Mouse (Mus musculus) hindbrain, embryonic 10.5 days (tissue): ENCODE data around the gene Prss40. TPM values are rescaled to one million over a fixed set of nuclear protein-coding genes. Genes with fewer than 3 reads are reported as not detected.
"Not testable (repeated sequence)": the region's sequence is repeated elsewhere in the genome, so short reads cannot be mapped to it uniquely, and the experiment has no call there.

Experiments
- DNase-seq: peaks from one replicate; pipeline ENCODE4 v3.0.0-alpha.2; 2017; ENCODE audit warnings: low spot score
- H3K27ac ChIP-seq: fragments of 300-500 bp; sonication (generic); 2 replicates; pipeline ENCODE4 v1.5.1; 2016; ENCODE audit warnings: mild to moderate bottlenecking, moderate library complexity
- H3K27me3 ChIP-seq: fragments of 300-500 bp; sonication (generic); 2 replicates; pipeline ENCODE4 v1.6.1; 2016; ENCODE audit warnings: mild to moderate bottlenecking; ENCODE audit not compliant: poor library complexity, insufficient read depth, severe bottlenecking
- H3K36me3 ChIP-seq: fragments of 300-500 bp; sonication (generic); 2 replicates; pipeline ENCODE4 v1.6.1; 2016; ENCODE audit warnings: mild to moderate bottlenecking, moderate library complexity
- H3K4me1 ChIP-seq: fragments of 300-500 bp; sonication (generic); replicated peaks from 2 replicates; pipeline ENCODE4 v1.6.1; 2016; ENCODE audit warnings: mild to moderate bottlenecking
- H3K4me3 ChIP-seq: fragments of 300-500 bp; sonication (generic); 2 replicates; pipeline ENCODE4 v1.5.1; 2016; ENCODE audit warnings: mild to moderate bottlenecking, moderate library complexity
- H3K9me3 ChIP-seq: fragments of 300-500 bp; sonication (generic); 2 replicates; pipeline ENCODE4 v1.6.1; 2016; ENCODE audit warnings: mild to moderate bottlenecking, moderate library complexity
- WGBS: fragments of 180-500 bp; shearing (Covaris S2); methylation state at CpG from one replicate; pipeline ENCODE4 v1.1.7; 2016; 5-methylcytosine and 5-hydroxymethylcytosine counted together
- polyA plus RNA-seq: library from polyadenylated mRNA; unstranded; fragments of >200 nt; fragmentation: Nextera tagmentation; extraction: Ambion mirVana; gene quantifications from 2 replicates; pipeline ENCODE4 v1.2.1, GENCODE M21; 2016

Prss40 gene
- polyA plus RNA-seq, 1 experiment from 2014 or later: not detected

- no peaks in the 10 kb centered on the region for H3K4me1 ChIP-seq
- DNase-seq: no peak
- H3K9me3 ChIP-seq: no peaks in the 10 kb centered on the region
- no peaks in the 10 kb centered on the region for H3K36me3 ChIP-seq
- H3K27me3 ChIP-seq: no peaks in the 10 kb centered on the region
- H3K27ac ChIP-seq: no peak overlapping the region
- no peak overlapping the region for H3K4me3 ChIP-seq
- 87% methylated on average over 6 of the region's 6 CpGs for WGBS
These were observed 38.4 kb downstream of the Prss40 start for GRCm38 (mm10) chr1:34522205-34522849.

GRCm38 (mm10) chr1:34518259-34518658 is 42.5 kb downstream of the Prss40 start:
- DNase-seq: no peak
- Histone ChIP-seq H3K36me3 (no peaks in the 10 kb centered on the region), H3K4me3 (no peak overlapping the region), H3K4me1 (no peaks in the 10 kb centered on the region), H3K27ac (no peak overlapping the region), H3K27me3 (no peaks in the 10 kb centered on the region), H3K9me3 (no peaks in the 10 kb centered on the region)
- 74% methylated on average over 1 of the region's 1 CpGs for WGBS

- not testable (repeated sequence) for DNase-seq, H3K36me3 ChIP-seq, H3K4me1 ChIP-seq, H3K27ac ChIP-seq, H3K9me3 ChIP-seq, H3K4me3 ChIP-seq, H3K27me3 ChIP-seq
- WGBS: 66% methylated on average over 1 of the region's 1 CpGs
These were observed 42.9 kb downstream of the Prss40 start for GRCm38 (mm10) chr1:34517797-34518196.

GRCm38 (mm10) chr1:34517297-34517696 is 43.4 kb downstream of the Prss40 start:
- H3K9me3 ChIP-seq, H3K27me3 ChIP-seq, H3K36me3 ChIP-seq, H3K4me1 ChIP-seq, DNase-seq, H3K4me3 ChIP-seq, H3K27ac ChIP-seq: not testable (repeated sequence)
- WGBS: 67% methylated on average over 6 of the region's 6 CpGs

GRCm38 (mm10) chr1:34516595-34516994 is 44.1 kb downstream of the Prss40 start:
- Histone ChIP-seq H3K4me3 (no peak overlapping the region), H3K9me3 (no peaks in the 10 kb centered on the region), H3K36me3 (no peaks in the 10 kb centered on the region), H3K27me3 (no peaks in the 10 kb centered on the region), H3K4me1 (no peaks in the 10 kb centered on the region), H3K27ac (no peak overlapping the region)
- 59% methylated on average over 5 of the region's 5 CpGs for WGBS
- no peak for DNase-seq

GRCm38 (mm10) chr1:34513068-34513467 is 47.7 kb downstream of the Prss40 start:
- WGBS: 77% methylated on average over 4 of the region's 4 CpGs
- Histone ChIP-seq H3K36me3 (no peaks in the 10 kb centered on the region), H3K27me3 (no peaks in the 10 kb centered on the region), H3K4me3 (no peak overlapping the region), H3K27ac (no peak overlapping the region), H3K4me1 (peaks cover 9% of the 10 kb centered on the region), H3K9me3 (no peaks in the 10 kb centered on the region)
- no peak for DNase-seq

GRCm38 (mm10) chr1:34511027-34511426 is 49.7 kb downstream of the Prss40 start:
- Histone ChIP-seq H3K4me1 (peaks cover 9% of the 10 kb centered on the region), H3K4me3 (no peak overlapping the region), H3K9me3 (no peaks in the 10 kb centered on the region), H3K36me3 (no peaks in the 10 kb centered on the region), H3K27me3 (no peaks in the 10 kb centered on the region), H3K27ac (no peak overlapping the region)
- WGBS: 6% methylated on average over 3 of the region's 3 CpGs
- DNase-seq: peak; percentile 53

GRCm38 (mm10) chr1:34510575-34510981 is 50.2 kb downstream of the Prss40 start:
- peak overlapping the region; percentile 28 for H3K4me3 ChIP-seq
- no peaks in the 10 kb centered on the region for H3K36me3 ChIP-seq
- no peak for DNase-seq
- H3K27me3 ChIP-seq: no peaks in the 10 kb centered on the region
- no peak overlapping the region for H3K27ac ChIP-seq
- H3K4me1 ChIP-seq: peaks cover 9% of the 10 kb centered on the region
- 8% methylated on average over 7 of the region's 7 CpGs for WGBS
- no peaks in the 10 kb centered on the region for H3K9me3 ChIP-seq

GRCm38 (mm10) chr1:34507986-34508385 is 52.8 kb downstream of the Prss40 start:
- Histone ChIP-seq H3K27ac (no peak overlapping the region), H3K36me3 (no peaks in the 10 kb centered on the region), H3K4me1 (peaks cover 9% of the 10 kb centered on the region), H3K9me3 (no peaks in the 10 kb centered on the region), H3K27me3 (no peaks in the 10 kb centered on the region), H3K4me3 (no peak overlapping the region)
- DNase-seq: no peak
- WGBS: 74% methylated on average over 3 of the region's 3 CpGs

- Histone ChIP-seq H3K4me1 (peaks cover 9% of the 10 kb centered on the region), H3K27me3 (no peaks in the 10 kb centered on the region), H3K9me3 (no peaks in the 10 kb centered on the region), H3K4me3 (no peak overlapping the region), H3K27ac (no peak overlapping the region), H3K36me3 (no peaks in the 10 kb centered on the region)
- 86% methylated on average over 4 of the region's 4 CpGs for WGBS
- no peak for DNase-seq
These were observed 54.7 kb downstream of the Prss40 start for GRCm38 (mm10) chr1:34505970-34506551.

- Histone ChIP-seq H3K4me3 (no peak overlapping the region), H3K27me3 (no peaks in the 10 kb centered on the region), H3K4me1 (peaks cover 2% of the 10 kb centered on the region), H3K27ac (no peak overlapping the region), H3K36me3 (no peaks in the 10 kb centered on the region), H3K9me3 (no peaks in the 10 kb centered on the region)
- DNase-seq: no peak
- WGBS: 62% methylated on average over 7 of the region's 7 CpGs
These were observed 55.4 kb downstream of the Prss40 start for GRCm38 (mm10) chr1:34505307-34505706.

GRCm38 (mm10) chr1:34502991-34503390 is 57.8 kb downstream of the Prss40 start:
- DNase-seq: no peak

More at GRCm38 (mm10) chr1:34502991-34503390, 57.8 kb downstream of the Prss40 start:
- Histone ChIP-seq H3K4me1 (no peaks in the 10 kb centered on the region), H3K27ac (no peak overlapping the region), H3K27me3 (no peaks in the 10 kb centered on the region), H3K9me3 (no peaks in the 10 kb centered on the region), H3K36me3 (no peaks in the 10 kb centered on the region), H3K4me3 (no peak overlapping the region)
- 36% methylated on average over 3 of the region's 3 CpGs for WGBS
